Mouse (Mus musculus) ES-E14 (cell line): ENCODE data around the gene Anapc2.

ENCODE experiments used
- CHD2 ChIP-seq: IDR thresholded peaks from 2 replicates; pipeline ENCODE4 v1.6.1; 2014; ENCODE audit warnings: mild to moderate bottlenecking, low read depth, low read length, inconsistent platforms
- MAFK ChIP-seq: IDR thresholded peaks from 2 replicates; pipeline ENCODE4 v1.6.1; 2014; ENCODE audit warnings: mild to moderate bottlenecking, low read depth, low read length, inconsistent platforms; ENCODE audit not compliant: insufficient read depth
- ZC3H11A ChIP-seq: IDR thresholded peaks from 2 replicates; pipeline ENCODE4 v1.6.1; 2012; ENCODE audit warnings: low read depth, mild to moderate bottlenecking, inconsistent platforms, low read length, borderline replicate concordance
- ZNF384 ChIP-seq: IDR thresholded peaks from 2 replicates; pipeline ENCODE4 v1.6.1; 2012; ENCODE audit warnings: low read depth, low read length, inconsistent platforms

GRCm38 (mm10) chr2:25320084-25320483, 47.8 kb downstream of the Anapc2 start:
- TF ChIP-seq MAFK, result no peak
- TF ChIP-seq CHD2, result no peak
- no peak for TF ChIP-seq ZC3H11A
- peak; percentile 54; the same call in 1 of the 2 replicates for TF ChIP-seq ZNF384
